Mouse (Mus musculus) olfactory bulb, adult 2 months (tissue): ENCODE measurements at regions not wholly inside any gene's neighbourhood (a gene's known extent, or its start where the extent isn't known, plus 50 kb on each side); places are given as distances from the start of the nearest gene placed in this dataset.

Experiments used
- CTCF ChIP-seq: fragments of 200-500 bp; IDR thresholded peaks from 2 replicates; pipeline ENCODE4 v1.5.1; 2012; ENCODE audit warnings: low read depth, mild to moderate bottlenecking, low read length, moderate library complexity; ENCODE audit not compliant: insufficient read depth
- POLR2A ChIP-seq: fragments of 200-500 bp; IDR thresholded peaks from 2 replicates; pipeline ENCODE4 v1.6.1; 2012; ENCODE audit warnings: mild to moderate bottlenecking, low read depth, low read length, moderate library complexity; ENCODE audit not compliant: insufficient read depth

DNA sequence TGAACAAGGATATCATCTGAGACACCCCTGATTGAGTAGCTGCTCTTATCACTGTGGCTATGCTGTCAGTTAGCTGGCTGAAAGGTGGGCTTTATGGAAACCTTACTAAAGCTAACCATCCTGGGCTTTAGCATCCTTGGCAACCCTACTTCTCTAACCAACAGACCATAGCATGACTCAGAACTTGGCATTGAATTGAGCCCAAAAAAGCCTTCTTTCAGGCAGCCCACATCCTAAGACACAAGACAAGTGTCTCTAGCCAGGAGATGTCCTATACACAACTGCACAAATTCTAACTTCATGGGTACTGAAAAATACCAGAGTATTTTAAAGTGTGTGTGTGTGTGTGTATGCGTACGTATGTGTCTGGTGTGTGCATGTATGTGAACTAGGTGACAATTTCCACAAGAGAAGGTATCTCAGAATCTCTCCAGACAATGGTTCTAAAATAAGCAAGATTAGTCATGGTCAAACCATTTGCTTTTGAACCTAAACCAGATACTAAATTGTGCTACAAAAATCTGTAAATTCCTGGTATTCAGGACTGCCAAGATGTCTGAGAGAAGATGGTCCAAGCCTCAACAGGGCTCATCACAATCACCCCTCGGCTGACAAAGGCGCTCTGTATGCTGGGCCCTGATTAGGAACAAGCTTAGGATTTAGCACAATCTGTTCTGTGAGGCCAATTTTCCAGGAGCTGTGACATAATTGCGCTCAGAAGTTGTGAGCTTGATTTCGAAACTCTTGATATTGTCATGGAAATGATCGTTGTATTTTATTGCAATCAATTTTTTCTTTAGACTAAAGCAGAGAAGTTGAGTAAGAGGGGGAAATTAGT is 126.2 kb downstream of the Cpeb2 start:
- no peak for TF ChIP-seq POLR2A
- TF ChIP-seq CTCF: no peak
